Mouse (Mus musculus): ENCODE data around the gene Npff. TPM values are rescaled to one million over a fixed set of nuclear protein-coding genes. Genes with fewer than 3 reads are reported as not detected.

Npff gene
- 1 to 10 TPM; 5.9 to 8.6 TPM for total RNA-seq (2021)
- long read RNA-seq, experiment 1 = 0 reads
- long read RNA-seq, experiment 2, partial matches to known transcripts = 2 of 2 reads
- long read RNA-seq, experiment 2, other reads (novel, unspliced or antisense) = 0 of 2 reads

GRCm38 (mm10) chr15:102524892-102525485 is at the start of gene Npff:
Npff (minus strand) TSS chr15:102524942.
- peak in 1 of 2 experiments; percentile 49 for DNase-seq (ENCODE audit: low spot score in 2 of 2)

- DNase-seq (ENCODE audit: low spot score in 2 of 2) = no peak
Measured at GRCm38 (mm10) chr15:102572081-102572480, 47.3 kb upstream of the Npff start.

- no peak for DNase-seq (ENCODE audit: low spot score in 2 of 2)
Measured at GRCm38 (mm10) chr15:102567849-102568248, 43.1 kb upstream of the Npff start.

GRCm38 (mm10) chr15:102563681-102564080 is 38.9 kb upstream of the Npff start:
- DNase-seq (ENCODE audit: low spot score in 2 of 2) = no peak

- DNase-seq (ENCODE audit: low spot score in 2 of 2) = no peak
Measured at GRCm38 (mm10) chr15:102563061-102563460, 38.3 kb upstream of the Npff start.

GRCm38 (mm10) chr15:102562491-102562890 is 37.7 kb upstream of the Npff start:
- DNase-seq (ENCODE audit: low spot score in 2 of 2) = no peak

- DNase-seq (ENCODE audit: low spot score in 2 of 2) = no peak
Measured at GRCm38 (mm10) chr15:102557580-102557979, 32.8 kb upstream of the Npff start.

GRCm38 (mm10) chr15:102555581-102555980 is 30.8 kb upstream of the Npff start:
- DNase-seq (ENCODE audit: low spot score in 2 of 2) = no peak

- no peak for DNase-seq (ENCODE audit: low spot score in 2 of 2)
Measured at GRCm38 (mm10) chr15:102552599-102552998, 27.9 kb upstream of the Npff start.

GRCm38 (mm10) chr15:102547478-102547877 is 22.7 kb upstream of the Npff start:
- no peak for DNase-seq (ENCODE audit: low spot score in 2 of 2)

- no peak for DNase-seq (ENCODE audit: low spot score in 2 of 2)
Measured at GRCm38 (mm10) chr15:102546677-102547427, 22.1 kb upstream of the Npff start.

- DNase-seq (ENCODE audit: low spot score in 2 of 2) = no peak
Measured at GRCm38 (mm10) chr15:102546246-102546645, 21.5 kb upstream of the Npff start.

GRCm38 (mm10) chr15:102544801-102545200 is 20.1 kb upstream of the Npff start:
- no peak for DNase-seq (ENCODE audit: low spot score in 2 of 2)

- DNase-seq (ENCODE audit: low spot score in 2 of 2) = no peak
Measured at GRCm38 (mm10) chr15:102533926-102534325, 9.2 kb upstream of the Npff start.

GRCm38 (mm10) chr15:102532106-102532900 is 7.6 kb upstream of the Npff start:
- no peak for DNase-seq (ENCODE audit: low spot score in 2 of 2)

- DNase-seq (ENCODE audit: low spot score in 2 of 2) = no peak
Measured at GRCm38 (mm10) chr15:102531586-102531985, 6.8 kb upstream of the Npff start.

GRCm38 (mm10) chr15:102530566-102530965 is 5.8 kb upstream of the Npff start:
- DNase-seq (ENCODE audit: low spot score in 2 of 2) = no peak

GRCm38 (mm10) chr15:102528396-102528795 is 3.7 kb upstream of the Npff start:
- no peak for DNase-seq (ENCODE audit: low spot score in 2 of 2)

- no peak for DNase-seq (ENCODE audit: low spot score in 2 of 2)
Measured at GRCm38 (mm10) chr15:102527936-102528335, 3.2 kb upstream of the Npff start.

GRCm38 (mm10) chr15:102526111-102527002 is 1.6 kb upstream of the Npff start:
- DNase-seq (ENCODE audit: low spot score in 2 of 2) = no peak

- no peak for DNase-seq (ENCODE audit: low spot score in 2 of 2)
Measured at GRCm38 (mm10) chr15:102521480-102521879, 3.3 kb downstream of the Npff start.

Measured in adrenal gland, postnatal 4 days (tissue).